Mouse (Mus musculus) sigmoid colon, adult 10 weeks (tissue): Measurements from ENCODE around the gene Cd5. TPM values are rescaled to one million over a fixed set of nuclear protein-coding genes. Genes with fewer than 3 reads are reported as not detected.

Experiments
- polyA plus RNA-seq: library from polyadenylated mRNA; stranded (reverse); fragments of 350-450 nt; fragmentation: Illumina TruSeq; extraction: RNeasy Lipid Tissue Mini Kit (QIAGEN cat#74804); gene quantifications from one replicate; pipeline ENCODE4 v1.2.3, GENCODE M21; 2014; ENCODE audit warnings: low read depth, low replicate concordance

The Cd5 gene
- 0.54 TPM for polyA plus RNA-seq

GRCm38 (mm10) chr19:10738811-10739210 is at the start of gene Cd5:
TSS of gene Cd5 (minus strand) at chr19:10739002.

GRCm38 (mm10) chr19:10688537-10689352 is 50.1 kb downstream of the Cd5 start, which contains the start of gene Vps37c:
TSS of gene Vps37c (plus strand) at chr19:10688735.

GRCm38 (mm10) chr19:10677915-10678771 is 60.7 kb downstream of the Cd5 start, which contains the start of gene Pga5:
TSS of gene Pga5 (minus strand) at chr19:10678071.

Other genes starting within 250 kb of the Cd5 start
- 84.1 TPM for gene Cpsf7, start 213.7 kb downstream of the Cd5 start, polyA plus RNA-seq
- gene Sdhaf2, start 212.9 kb downstream of the Cd5 start, polyA plus RNA-seq: 62.6 TPM
- 3.7 TPM for gene Tmem216, start 182.8 kb downstream of the Cd5 start, polyA plus RNA-seq
- 5.0 TPM for gene Cyb561a3, start 161.8 kb downstream of the Cd5 start, polyA plus RNA-seq
- gene Tmem138, start 161.6 kb downstream of the Cd5 start, polyA plus RNA-seq: 4.2 TPM
- 65.6 TPM for gene Ddb1, start 133.7 kb downstream of the Cd5 start, polyA plus RNA-seq
- 1.5 TPM for gene Tkfc, start 133.3 kb downstream of the Cd5 start, polyA plus RNA-seq
- not detected for gene Vwce, start 104.8 kb downstream of the Cd5 start, polyA plus RNA-seq
- not detected for gene Pga5, start 60.9 kb downstream of the Cd5 start, polyA plus RNA-seq
- gene Vps37c, start 50.3 kb downstream of the Cd5 start, polyA plus RNA-seq: 4.3 TPM
- not detected for gene Cd6, start 91.1 kb upstream of the Cd5 start, polyA plus RNA-seq
- 0.85 TPM for gene Slc15a3, start 100.7 kb upstream of the Cd5 start, polyA plus RNA-seq
- not detected for gene Tmem132a, start 130.9 kb upstream of the Cd5 start, polyA plus RNA-seq
- 3.4 TPM for gene Tmem109, start 143.0 kb upstream of the Cd5 start, polyA plus RNA-seq
- gene Prpf19, start 156.2 kb upstream of the Cd5 start, polyA plus RNA-seq: 24.8 TPM
- gene Zp1, start 181.6 kb upstream of the Cd5 start, polyA plus RNA-seq: not detected
- not detected for gene Ptgdr2, start 198.2 kb upstream of the Cd5 start, polyA plus RNA-seq
- gene Ccdc86, start 210.3 kb upstream of the Cd5 start, polyA plus RNA-seq: 1.9 TPM
- not detected for gene Ms4a10, start 235.7 kb upstream of the Cd5 start, polyA plus RNA-seq